Mouse (Mus musculus) ES-E14 (cell line): ENCODE data around the gene Tspo2.

Experiments used
- ZC3H11A ChIP-seq: IDR thresholded peaks from 2 replicates; pipeline ENCODE4 v1.6.1; 2012; ENCODE audit warnings: low read depth, mild to moderate bottlenecking, inconsistent platforms, low read length, borderline replicate concordance
- ZNF384 ChIP-seq: IDR thresholded peaks from 2 replicates; pipeline ENCODE4 v1.6.1; 2012; ENCODE audit warnings: low read depth, low read length, inconsistent platforms

DNA sequence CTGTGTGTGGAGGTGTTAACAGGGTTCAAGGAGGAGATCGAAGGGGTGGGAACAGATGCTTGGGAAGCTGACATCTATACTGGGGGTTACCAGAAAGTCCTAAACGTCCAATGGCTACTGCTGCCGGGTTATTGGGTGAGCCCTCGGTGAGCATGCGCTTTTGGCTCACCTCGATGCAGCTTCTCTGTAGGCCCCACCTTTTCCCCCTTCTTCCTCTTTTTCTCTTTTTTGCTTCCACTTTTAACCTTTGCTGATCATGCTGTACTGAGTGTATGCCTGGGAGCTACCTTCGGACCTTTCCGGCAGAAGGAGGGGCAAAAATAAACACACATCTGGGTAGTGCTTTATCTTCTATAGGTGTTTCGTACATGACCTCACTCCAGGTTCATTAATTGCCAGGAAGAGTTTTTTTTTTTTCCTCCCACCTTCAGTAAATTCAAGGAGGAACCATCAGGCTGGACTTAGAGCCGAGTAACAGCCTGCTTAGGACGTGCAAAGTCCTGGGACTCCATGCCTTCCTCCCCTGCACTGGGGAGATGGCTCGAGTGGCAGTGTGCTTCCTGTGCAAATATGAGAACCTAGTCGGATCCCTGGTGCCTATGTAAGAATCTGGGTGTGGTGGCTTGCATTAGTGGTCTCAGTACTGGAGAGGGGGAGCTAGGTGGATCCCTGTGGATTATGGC lies 6.8 kb upstream of the Tspo2 start:
- TF ChIP-seq ZC3H11A: no peak
- TF ChIP-seq ZNF384: no peak
